Comparison of ENCODE assay signal across 12 mouse cellular contexts in the genomic region with DNA sequence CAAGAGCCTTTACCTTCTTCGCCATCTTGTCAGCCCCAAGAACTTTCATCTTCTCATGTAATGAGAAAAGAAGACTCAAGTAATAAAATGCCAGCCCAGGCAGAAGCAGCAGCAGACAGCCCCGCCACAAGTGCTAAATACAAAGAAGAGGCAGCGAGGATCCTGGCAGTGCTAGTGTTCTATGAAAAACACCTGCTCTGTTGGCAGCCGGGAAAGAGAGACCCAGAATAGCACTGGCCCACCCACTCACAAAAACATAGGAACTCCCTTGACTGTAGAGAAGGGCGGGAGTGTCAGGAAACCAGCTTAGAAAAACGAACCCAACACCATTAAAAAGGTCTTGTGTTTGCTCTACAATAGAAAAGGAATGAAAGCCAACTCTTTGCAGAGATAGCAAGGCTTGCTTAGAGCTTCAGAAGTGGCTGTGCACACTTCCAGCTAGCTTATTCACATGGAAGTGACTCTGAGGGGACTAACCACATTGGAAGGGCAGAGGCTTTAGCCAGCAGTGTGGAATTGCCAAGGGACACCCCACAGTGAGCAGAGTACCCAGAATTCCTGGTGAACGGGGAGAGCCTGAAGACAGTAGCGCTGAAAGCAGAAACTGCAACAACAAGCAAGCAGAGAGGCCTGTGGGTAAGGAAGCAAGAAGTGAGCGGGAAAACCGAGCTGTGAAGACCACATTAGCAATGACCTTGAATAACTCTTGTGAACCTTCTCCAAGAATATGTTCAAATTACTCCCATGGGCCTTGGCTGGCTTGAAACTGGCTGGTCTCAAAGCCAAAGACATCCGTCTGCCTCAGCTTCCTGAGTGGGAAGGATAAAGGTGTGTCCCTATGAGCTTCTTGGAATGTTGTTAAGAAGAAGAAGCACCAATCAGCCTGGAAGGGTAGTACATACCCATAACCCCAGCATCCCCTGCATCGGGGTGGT. TPM values are rescaled to one million over a fixed set of nuclear protein-coding genes. Genes with fewer than 3 reads are reported as not detected.
DNase-seq lines count a peak whose midpoint lies in the region; TF ChIP-seq lines count a peak whose summit lies in the region.
"Had no signal": no experiment of that assay in that cellular context is flagged by ENCODE, and none has a peak within 500 bp of the region (broad histone marks: within the 10 kb centered on the region; RNA-seq: fewer than 3 reads in every experiment).

No protein-coding gene starts in this region.

- intact Hi-C loops in gastrocnemius, adult 2 months (cut with DNase I) = no loop called here
- intact Hi-C loops in gastrocnemius, postnatal 14 days (cut with DNase I; ENCODE audit: low total_unique reads) = no loop called here
- intact Hi-C loops in left cerebral cortex, postnatal 4 days (cut with DNase I) = no loop called here

- DNase-seq in gastrocnemius, adult 2 months = no peak
- DNase-seq in gastrocnemius, postnatal 14 days = no peak
- peak; percentile 91 for DNase-seq in R1 (ENCODE audit: low read depth, low spot score)
- peak; percentile 64 to 75 for DNase-seq in layer of hippocampus, adult 8-10 months (ENCODE audit: low spot score in 2 of 2)
- peak; percentile 14 for DNase-seq in left cerebral cortex, postnatal 4 days
- no peak for DNase-seq in spleen, adult 18-20 months
- no peak for DNase-seq in spleen, adult 12 weeks (ENCODE audit: low spot score)
- DNase-seq in spleen, postnatal 4 days (ENCODE audit: low spot score in 2 of 2) = no peak
- DNase-seq: gastrocnemius, postnatal 25 days; kidney, postnatal 4 days; lung, embryonic 14.5 days had no signal

- TF ChIP-seq CTCF in gastrocnemius, adult 2 months (IDR thresholded peaks at IDR 0.05) = no peak

- H3K4me3 ChIP-seq in gastrocnemius, adult 2 months = no peak overlapping the region
- H3K4me3 ChIP-seq: hindbrain, embryonic 12.5 days had no signal

- H3K27ac ChIP-seq in gastrocnemius, adult 2 months = peak overlapping the region; percentile 71
- H3K27ac ChIP-seq: hindbrain, embryonic 12.5 days had no signal

RNA-seq across cellular contexts. Expression of a gene that starts 20.4 kb away (rescaled TPM):
- 100 to 1,000 TPM; 135 to 140 TPM for total RNA-seq in gastrocnemius, adult 2 months (2021)
- 100 to 1,000 TPM; 143 to 145 TPM for total RNA-seq in gastrocnemius, postnatal 14 days (2021)
- total RNA-seq in layer of hippocampus, adult 8-10 months (2022) = 100 to 1,000 TPM; 391 to 465 (median 433) TPM
- 100 to 1,000 TPM; 539 to 583 TPM for total RNA-seq in left cerebral cortex, postnatal 4 days (2021)

RNA-seq across cellular contexts. Expression of a gene that starts 39.1 kb away (rescaled TPM):
- total RNA-seq in gastrocnemius, adult 2 months (2021) = 10 to 100 TPM; 33.3 to 63.8 TPM
- 10 to 100 TPM; 25.1 to 30.8 TPM for total RNA-seq in gastrocnemius, postnatal 14 days (2021)
- total RNA-seq in layer of hippocampus, adult 8-10 months (2022) = 10 to 100 TPM; 28.6 to 37.8 (median 30.5) TPM
- total RNA-seq in left cerebral cortex, postnatal 4 days (2021) = 10 to 100 TPM; 43.5 to 54.6 TPM

RNA-seq across cellular contexts. Expression of a gene that starts 47.8 kb away (rescaled TPM):
- total RNA-seq in gastrocnemius, adult 2 months (2021) = 10 to 100 TPM; 14.7 to 15.9 TPM
- total RNA-seq in gastrocnemius, postnatal 14 days (2021) = 1 to 10 TPM; 6.2 to 8.4 TPM
- 10 to 100 TPM; 11.3 to 12.4 (median 11.5) TPM for total RNA-seq in layer of hippocampus, adult 8-10 months (2022)
- total RNA-seq in left cerebral cortex, postnatal 4 days (2021) = 1 to 10 TPM; 6.2 to 8.3 TPM

Comparison
In these comparisons a context has a peak if more than half of its experiments do, and no peak if none do; other contexts are left out.
1. DNase-seq: peak in R1 (single experiment), layer of hippocampus, adult 8-10 months (2 of 2) and left cerebral cortex, postnatal 4 days (single experiment); none in gastrocnemius, adult 2 months (single experiment), gastrocnemius, postnatal 14 days (single experiment), spleen, adult 18-20 months (0 of 2), spleen, adult 12 weeks (single experiment) and spleen, postnatal 4 days (0 of 2).